Mouse (Mus musculus): ENCODE data around the gene Ptges. TPM values are rescaled to one million over a fixed set of nuclear protein-coding genes. Genes with fewer than 3 reads are reported as not detected.

The Ptges gene
- 6.1 TPM for polyA plus RNA-seq (2014; fragmentation: Illumina TruSeq; extraction: RNeasy Lipid Tissue Mini Kit (QIAGEN cat#74804); ENCODE audit: low read depth, low replicate concordance)

DNA sequence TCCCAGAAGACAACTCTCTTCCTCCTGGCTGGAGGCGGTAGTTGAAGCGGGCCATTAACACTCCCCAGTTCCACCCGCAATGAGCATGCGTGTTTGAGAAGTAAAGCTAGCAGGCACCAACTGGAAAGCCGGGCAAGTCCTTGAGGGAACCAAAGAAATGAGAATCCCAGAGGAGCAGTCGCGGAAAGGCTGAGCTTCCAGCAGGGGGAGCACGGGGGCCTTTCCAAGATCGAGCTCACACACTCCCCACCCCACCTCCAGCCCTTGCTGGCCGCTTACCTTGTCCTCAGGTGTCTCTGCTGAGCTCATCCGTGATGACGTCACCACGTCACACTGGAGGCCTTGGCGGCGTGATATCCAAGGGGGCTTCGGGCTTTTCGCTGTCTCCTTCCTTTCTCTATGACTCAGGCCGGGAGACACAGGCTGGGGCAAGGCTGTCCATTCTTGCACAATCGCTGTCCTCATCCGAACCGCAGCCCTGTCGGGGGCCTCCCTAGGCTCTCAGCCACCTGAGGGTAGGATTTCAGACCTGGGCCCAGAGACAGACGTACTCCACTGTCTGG is at the start of gene Ptges:
Gene Ptges (minus strand): TSS at position 381 of the 563 bp plus-strand sequence.

GRCm38 (mm10) chr2:30967352-30968327 is 38.0 kb upstream of the Ptges start, which contains the start of gene Tor1a:
Gene Tor1a, minus strand, starts transcription at chr2:30967933.

GRCm38 (mm10) chr2:30952824-30953490 is 23.3 kb upstream of the Ptges start, which contains the start of gene Tor1b:
Gene Tor1b, plus strand, starts transcription at chr2:30952959.

Other genes starting within 250 kb of the Ptges start
- gene 1700001O22Rik, start 126.2 kb downstream of the Ptges start, polyA plus RNA-seq (2014; fragmentation: Illumina TruSeq; extraction: RNeasy Lipid Tissue Mini Kit (QIAGEN cat#74804); ENCODE audit: low read depth, low replicate concordance): not detected
- gene Ntmt1, start 122.0 kb downstream of the Ptges start, polyA plus RNA-seq (2014; fragmentation: Illumina TruSeq; extraction: RNeasy Lipid Tissue Mini Kit (QIAGEN cat#74804); ENCODE audit: low read depth, low replicate concordance): not detected
- 0.29 TPM for gene Asb6, start 99.5 kb downstream of the Ptges start, polyA plus RNA-seq (2014; fragmentation: Illumina TruSeq; extraction: RNeasy Lipid Tissue Mini Kit (QIAGEN cat#74804); ENCODE audit: low read depth, low replicate concordance)
- not detected for gene Prrx2, start 94.9 kb downstream of the Ptges start, polyA plus RNA-seq (2014; fragmentation: Illumina TruSeq; extraction: RNeasy Lipid Tissue Mini Kit (QIAGEN cat#74804); ENCODE audit: low read depth, low replicate concordance)
- gene Tor1b, start 23.1 kb upstream of the Ptges start, polyA plus RNA-seq (2014; fragmentation: Illumina TruSeq; extraction: RNeasy Lipid Tissue Mini Kit (QIAGEN cat#74804); ENCODE audit: low read depth, low replicate concordance): 32.7 TPM
- 5.8 TPM for gene Tor1a, start 38.1 kb upstream of the Ptges start, polyA plus RNA-seq (2014; fragmentation: Illumina TruSeq; extraction: RNeasy Lipid Tissue Mini Kit (QIAGEN cat#74804); ENCODE audit: low read depth, low replicate concordance)
- 19.6 TPM for gene BC005624, start 52.3 kb upstream of the Ptges start, polyA plus RNA-seq (2014; fragmentation: Illumina TruSeq; extraction: RNeasy Lipid Tissue Mini Kit (QIAGEN cat#74804); ENCODE audit: low read depth, low replicate concordance)
- 0.76 TPM for gene Usp20, start 52.4 kb upstream of the Ptges start, polyA plus RNA-seq (2014; fragmentation: Illumina TruSeq; extraction: RNeasy Lipid Tissue Mini Kit (QIAGEN cat#74804); ENCODE audit: low read depth, low replicate concordance)
- gene Fnbp1, start 212.1 kb upstream of the Ptges start, polyA plus RNA-seq (2014; fragmentation: Illumina TruSeq; extraction: RNeasy Lipid Tissue Mini Kit (QIAGEN cat#74804); ENCODE audit: low read depth, low replicate concordance): 45.0 TPM
- gene Gpr107, start 222.5 kb upstream of the Ptges start, polyA plus RNA-seq (2014; fragmentation: Illumina TruSeq; extraction: RNeasy Lipid Tissue Mini Kit (QIAGEN cat#74804); ENCODE audit: low read depth, low replicate concordance): 49.4 TPM

Measured in adrenal gland, adult 10 weeks (tissue).